Mouse (Mus musculus) small intestine, adult 2 months (tissue): ENCODE data around the gene Kctd2. TPM values are rescaled to one million over a fixed set of nuclear protein-coding genes. Genes with fewer than 3 reads are reported as not detected.

Experiments used
- H3K27ac ChIP-seq: fragments of 200-500 bp; 2 replicates; pipeline ENCODE4 v1.5.1; 2012; ENCODE audit warnings: low read depth, low read length, control low read depth, inconsistent platforms; ENCODE audit not compliant: insufficient read depth
- H3K27me3 ChIP-seq: fragments of 200-500 bp; 2 replicates; pipeline ENCODE4 v1.6.1; 2012; ENCODE audit warnings: mild to moderate bottlenecking, moderate library complexity, low read length, inconsistent platforms; ENCODE audit not compliant: control insufficient read depth, insufficient read depth
- H3K36me3 ChIP-seq: fragments of 200-500 bp; 2 replicates; pipeline ENCODE4 v1.6.1; 2012; ENCODE audit warnings: mild to moderate bottlenecking, low read length, control low read depth, inconsistent platforms; ENCODE audit not compliant: control insufficient read depth, insufficient read depth
- H3K4me1 ChIP-seq: fragments of 200-500 bp; 2 replicates; pipeline ENCODE4 v1.6.1; 2012; ENCODE audit warnings: low read length, inconsistent platforms, mixed read lengths; ENCODE audit not compliant: control insufficient read depth, insufficient read depth, insufficient read length
- H3K4me3 ChIP-seq: fragments of 200-500 bp; 2 replicates; pipeline ENCODE4 v1.5.1; 2012; ENCODE audit warnings: low read depth, mild to moderate bottlenecking, control low read depth, inconsistent platforms, low read length, moderate library complexity
- CTCF ChIP-seq: fragments of 200-500 bp; IDR thresholded peaks from 2 replicates; pipeline ENCODE4 v1.5.1; 2012; ENCODE audit warnings: low read depth, mild to moderate bottlenecking, control low read depth, inconsistent platforms, low read length, moderate library complexity, mixed read lengths; ENCODE audit not compliant: insufficient replicate concordance, insufficient read length; ENCODE audit errors: extremely low read depth
- POLR2A ChIP-seq: fragments of 200-500 bp; IDR thresholded peaks from 2 replicates; pipeline ENCODE4 v1.6.1; 2012; ENCODE audit warnings: low read depth, mild to moderate bottlenecking, control low read depth, inconsistent platforms, low read length, moderate library complexity
- WGBS: fragments of 180-500 bp; shearing (Covaris S2); methylation state at CpG from one replicate; pipeline ENCODE4 v1.1.7; 2018; 5-methylcytosine and 5-hydroxymethylcytosine counted together
- polyA plus RNA-seq: library from polyadenylated mRNA; depleted of rRNA; stranded (reverse); fragments of >200 nt; gene quantifications from 2 replicates; pipeline ENCODE4 v1.2.3, GENCODE M21; 2012

Gene Kctd2
- polyA plus RNA-seq, 1 experiment, result 27.3 TPM

GRCm38 (mm10) chr11:115376722-115377121 lies 43.2 kb upstream of the Kctd2 start:
- TF ChIP-seq CTCF, result no peak
- TF ChIP-seq POLR2A, result no peak
- 30% methylated on average over 7 of the region's 7 CpGs for WGBS
- Histone ChIP-seq H3K4me3 (no peak overlapping the region), H3K4me1 (peaks cover 9% of the 10 kb centered on the region), H3K36me3 (no peaks in the 10 kb centered on the region), H3K27ac (no peak overlapping the region), H3K27me3 (no peaks in the 10 kb centered on the region; the same call in 1 of the 2 replicates)

- Histone ChIP-seq H3K36me3 (no peaks in the 10 kb centered on the region), H3K4me1 (peaks cover 11% of the 10 kb centered on the region), H3K27ac (no peak overlapping the region), H3K4me3 (no peak overlapping the region), H3K27me3 (no peaks in the 10 kb centered on the region; the same call in 1 of the 2 replicates)
- WGBS, result 89% methylated on average over 4 of the region's 4 CpGs
- TF ChIP-seq POLR2A (no peak), CTCF (no peak)
Measured at GRCm38 (mm10) chr11:115377254-115377653, 42.7 kb upstream of the Kctd2 start.

GRCm38 (mm10) chr11:115377854-115378253 lies 42.1 kb upstream of the Kctd2 start:
- Histone ChIP-seq H3K27me3 (no peaks in the 10 kb centered on the region; the same call in 1 of the 2 replicates), H3K36me3 (no peaks in the 10 kb centered on the region), H3K4me1 (peaks cover 12% of the 10 kb centered on the region), H3K27ac (no peak overlapping the region), H3K4me3 (no peak overlapping the region)
- WGBS, result 87% methylated on average over 7 of the region's 7 CpGs
- TF ChIP-seq POLR2A, result no peak
- no peak for TF ChIP-seq CTCF

GRCm38 (mm10) chr11:115381276-115381675 lies 38.7 kb upstream of the Kctd2 start:
- TF ChIP-seq CTCF, result no peak
- TF ChIP-seq POLR2A, result no peak
- no peaks in the 10 kb centered on the region for H3K36me3 ChIP-seq
- no peaks in the 10 kb centered on the region for H3K27me3 ChIP-seq
- peaks cover 3% of the 10 kb centered on the region for H3K4me1 ChIP-seq
- peak overlapping the region; percentile 55 for H3K27ac ChIP-seq
- WGBS, result 35% methylated on average over 9 of the region's 9 CpGs
- peak overlapping the region; percentile 34; the same call in 1 of the 2 replicates for H3K4me3 ChIP-seq

GRCm38 (mm10) chr11:115381743-115382539 lies 38.0 kb upstream of the Kctd2 start, which contains the start of gene Cdr2l:
Gene Cdr2l, plus strand, starts transcription at chr11:115381916.
- TF ChIP-seq POLR2A, result peak; percentile 47; the same call in 1 of the 2 replicates
- TF ChIP-seq CTCF, result no peak
- Histone ChIP-seq H3K36me3 (no peaks in the 10 kb centered on the region), H3K27me3 (no peaks in the 10 kb centered on the region), H3K4me1 (peaks cover 3% of the 10 kb centered on the region), H3K4me3 (peak within 1 kb of the TSS; percentile 70), H3K27ac (peak within 1 kb of the TSS; percentile 55)
- WGBS, result 1% methylated on average over 76 of the region's 76 CpGs

- Histone ChIP-seq H3K4me1 (peaks cover 3% of the 10 kb centered on the region), H3K4me3 (peak overlapping the region; percentile 70), H3K36me3 (no peaks in the 10 kb centered on the region), H3K27ac (no peak overlapping the region), H3K27me3 (no peaks in the 10 kb centered on the region)
- 50% methylated on average over 5 of the region's 5 CpGs for WGBS
- no peak for TF ChIP-seq POLR2A
- TF ChIP-seq CTCF, result no peak
Measured at GRCm38 (mm10) chr11:115382891-115383290, 37.0 kb upstream of the Kctd2 start.

- no peak overlapping the region for H3K4me3 ChIP-seq
- no peaks in the 10 kb centered on the region for H3K36me3 ChIP-seq
- H3K27ac ChIP-seq, result no peak overlapping the region
- 57% methylated on average over 16 of the region's 16 CpGs for WGBS
- no peaks in the 10 kb centered on the region for H3K27me3 ChIP-seq
- TF ChIP-seq CTCF (no peak), POLR2A (no peak)
- peaks cover 3% of the 10 kb centered on the region for H3K4me1 ChIP-seq
Measured at GRCm38 (mm10) chr11:115383701-115384474, 36.0 kb upstream of the Kctd2 start.
